Mouse (Mus musculus): ENCODE measurements around the gene Ncbp3. TPM values are rescaled to one million over a fixed set of nuclear protein-coding genes. Genes with fewer than 3 reads are reported as not detected.
"Not testable (repeated sequence)": the region's sequence is repeated elsewhere in the genome, so short reads cannot be mapped to it uniquely, and the experiment has no call there.

The Ncbp3 gene
- polyA plus RNA-seq, 1 experiment from 2014 or later: 9.1 TPM

- no peak overlapping the region for H3K4me2 ChIP-seq
- no peak overlapping the region for H3K9ac ChIP-seq (replicated peaks)
- ATAC-seq (ENCODE audit: low FRiP score): no peak
- H3K4me3 ChIP-seq (replicated peaks): no peak overlapping the region
- no peaks in the 10 kb centered on the region for H3K9me3 ChIP-seq (replicated peaks)
- 81% methylated on average over 7 of the region's 7 CpGs for WGBS
- no peaks in the 10 kb centered on the region for H3K36me3 ChIP-seq
- no peaks in the 10 kb centered on the region for H3K4me1 ChIP-seq
- H3K27ac ChIP-seq (replicated peaks): no peak overlapping the region
- H3K27me3 ChIP-seq (replicated peaks): no peaks in the 10 kb centered on the region
These were observed 45.3 kb downstream of the Ncbp3 start for GRCm38 (mm10) chr11:73092877-73093276.

DNA sequence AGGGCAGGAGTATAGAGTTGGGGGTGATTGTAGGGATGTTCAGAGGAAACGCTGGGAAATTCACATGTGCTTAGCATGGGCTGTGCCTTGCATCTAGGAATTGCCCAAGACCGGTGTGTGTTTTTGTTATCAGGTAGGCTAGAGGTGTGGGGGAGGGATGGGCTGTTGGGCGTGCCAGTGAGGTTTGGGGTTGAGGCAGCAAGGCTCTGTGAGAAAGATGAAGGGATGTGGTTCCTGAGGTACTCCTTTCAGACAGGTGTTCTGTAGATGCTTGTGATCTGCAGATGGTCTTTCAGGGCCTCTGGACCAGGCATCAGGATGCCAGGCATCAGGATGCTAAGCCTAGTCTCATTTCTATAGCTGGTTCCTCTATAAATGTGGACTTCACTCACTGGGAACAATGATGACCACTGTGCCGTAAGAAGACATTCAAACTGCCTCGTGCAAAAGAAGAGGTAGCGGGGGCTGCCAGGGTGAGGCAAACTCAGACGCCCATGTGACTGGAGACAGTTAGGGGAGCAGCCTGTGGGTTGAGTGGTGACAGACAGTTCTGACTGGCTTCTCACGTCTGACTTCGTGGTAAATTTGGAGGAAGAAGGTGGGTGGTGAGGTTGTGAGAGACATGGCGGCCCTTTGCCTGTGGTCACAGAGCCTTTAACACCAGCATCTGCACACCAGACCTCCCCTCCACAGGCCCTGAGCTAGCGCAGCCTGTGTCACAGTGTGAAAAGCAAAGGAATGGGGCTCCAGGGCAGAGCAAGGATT lies 46.8 kb downstream of the Ncbp3 start:
- Histone ChIP-seq H3K4me1 (no peaks in the 10 kb centered on the region), H3K4me2 (no peak overlapping the region), H3K4me3 (replicated peaks) (no peak overlapping the region), H3K9me3 (replicated peaks) (no peaks in the 10 kb centered on the region), H3K9ac (replicated peaks) (no peak overlapping the region), H3K27ac (replicated peaks) (no peak overlapping the region), H3K36me3 (no peaks in the 10 kb centered on the region), H3K27me3 (replicated peaks) (no peaks in the 10 kb centered on the region)
- ATAC-seq (ENCODE audit: low FRiP score): no peak
- WGBS: 82% methylated on average over 11 of the region's 11 CpGs

- Histone ChIP-seq H3K27me3 (replicated peaks) (no peaks in the 10 kb centered on the region), H3K4me1 (no peaks in the 10 kb centered on the region), H3K9ac (replicated peaks) (no peak overlapping the region), H3K27ac (replicated peaks) (no peak overlapping the region), H3K4me2 (no peak overlapping the region), H3K4me3 (replicated peaks) (no peak overlapping the region), H3K36me3 (no peaks in the 10 kb centered on the region), H3K9me3 (replicated peaks) (no peaks in the 10 kb centered on the region)
- ATAC-seq (ENCODE audit: low FRiP score): no peak
- WGBS: 64% methylated on average over 5 of the region's 5 CpGs
These were observed 51.3 kb downstream of the Ncbp3 start for GRCm38 (mm10) chr11:73098860-73099259.

DNA sequence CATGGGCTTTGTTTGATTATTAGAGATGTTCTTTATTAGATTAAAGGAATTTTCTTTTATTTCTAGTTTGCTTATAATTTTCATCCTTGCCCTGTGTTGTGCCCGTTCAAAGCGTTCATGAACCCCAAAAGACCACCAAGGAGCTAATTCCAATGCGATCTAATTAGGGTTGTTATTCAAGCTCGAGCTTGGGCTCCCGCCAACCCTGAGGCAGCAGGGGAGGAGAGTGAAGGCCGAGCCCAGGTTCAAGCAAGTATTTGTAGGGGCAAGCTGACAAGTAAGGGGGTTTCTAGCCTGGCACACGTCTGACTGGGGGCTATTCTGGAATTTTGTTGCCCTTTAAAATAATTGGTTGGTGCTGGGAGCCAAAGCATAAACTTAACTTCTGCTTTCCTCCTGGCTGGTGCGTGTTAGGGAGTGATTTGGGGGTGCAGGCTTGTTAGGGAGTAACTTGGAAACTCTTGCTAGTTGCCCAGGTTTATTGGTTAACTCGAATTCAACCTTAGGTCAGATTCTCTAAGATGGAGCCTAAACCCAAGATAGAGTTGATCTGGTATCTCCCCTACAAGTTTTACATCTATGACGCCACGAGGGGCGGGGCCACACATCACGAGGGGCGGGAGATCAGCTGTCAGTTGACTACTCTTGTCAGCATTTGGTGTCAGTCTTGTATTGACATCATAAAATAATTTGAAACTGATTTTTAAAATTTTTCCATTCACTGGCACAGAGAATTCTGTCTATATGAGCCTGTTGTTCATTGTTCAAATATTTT lies 52.6 kb downstream of the Ncbp3 start:
- H3K9me3 ChIP-seq (replicated peaks): no peaks in the 10 kb centered on the region
- no peaks in the 10 kb centered on the region for H3K27me3 ChIP-seq (replicated peaks)
- no peaks in the 10 kb centered on the region for H3K4me1 ChIP-seq
- H3K9ac ChIP-seq (replicated peaks): no peak overlapping the region
- H3K4me3 ChIP-seq (replicated peaks): no peak overlapping the region
- no peaks in the 10 kb centered on the region for H3K36me3 ChIP-seq
- no peak overlapping the region for H3K27ac ChIP-seq (replicated peaks)
- WGBS: 62% methylated on average over 14 of the region's 14 CpGs
- no peak for ATAC-seq (ENCODE audit: low FRiP score)
- no peak overlapping the region for H3K4me2 ChIP-seq

GRCm38 (mm10) chr11:73101308-73101707 lies 53.7 kb downstream of the Ncbp3 start:
- Histone ChIP-seq H3K27ac (replicated peaks) (no peak overlapping the region), H3K9ac (replicated peaks) (no peak overlapping the region), H3K4me2 (no peak overlapping the region), H3K27me3 (replicated peaks) (no peaks in the 10 kb centered on the region), H3K9me3 (replicated peaks) (no peaks in the 10 kb centered on the region), H3K4me1 (no peaks in the 10 kb centered on the region), H3K36me3 (no peaks in the 10 kb centered on the region), H3K4me3 (replicated peaks) (no peak overlapping the region)
- 88% methylated on average over 4 of the region's 4 CpGs for WGBS
- no peak for ATAC-seq (ENCODE audit: low FRiP score)

DNA sequence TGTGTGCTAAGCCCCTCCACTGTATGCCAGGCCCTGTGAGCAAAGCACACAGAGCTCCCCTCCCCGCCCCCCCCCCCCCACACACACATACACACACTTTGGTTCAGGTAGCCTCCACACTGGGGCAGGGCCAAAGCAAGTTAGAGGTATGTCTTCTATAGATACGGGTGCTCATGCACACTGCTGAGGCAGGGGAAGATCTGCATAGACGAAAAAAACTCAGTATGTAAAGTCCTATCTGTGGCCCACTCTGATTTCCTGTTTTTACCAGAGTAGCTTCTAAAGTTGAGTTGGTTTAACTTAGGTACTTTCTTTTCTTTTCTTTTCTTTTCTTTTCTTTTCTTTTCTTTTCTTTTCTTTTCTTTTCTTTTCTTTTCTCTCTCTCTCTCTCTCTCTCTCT lies 57.7 kb downstream of the Ncbp3 start:
- Histone ChIP-seq H3K4me3 (replicated peaks) (no peak overlapping the region), H3K4me2 (no peak overlapping the region), H3K4me1 (no peaks in the 10 kb centered on the region), H3K27ac (replicated peaks) (no peak overlapping the region), H3K36me3 (no peaks in the 10 kb centered on the region), H3K9me3 (replicated peaks) (no peaks in the 10 kb centered on the region), H3K9ac (replicated peaks) (no peak overlapping the region), H3K27me3 (replicated peaks) (no peaks in the 10 kb centered on the region)
- WGBS: 65% methylated on average over 3 of the region's 3 CpGs
- ATAC-seq (ENCODE audit: low FRiP score): no peak

GRCm38 (mm10) chr11:73107358-73107757 lies 59.8 kb downstream of the Ncbp3 start:
- not testable (repeated sequence) for H3K9me3 ChIP-seq (replicated peaks); ATAC-seq (ENCODE audit: low FRiP score); H3K4me3 ChIP-seq (replicated peaks); H3K4me2 ChIP-seq; H3K27me3 ChIP-seq (replicated peaks); H3K9ac ChIP-seq (replicated peaks); H3K27ac ChIP-seq (replicated peaks); H3K4me1 ChIP-seq; H3K36me3 ChIP-seq
- 39% methylated on average over 3 of the region's 3 CpGs for WGBS

GRCm38 (mm10) chr11:73108195-73108897 lies 60.8 kb downstream of the Ncbp3 start:
- H3K36me3 ChIP-seq: no peaks in the 10 kb centered on the region
- H3K4me2 ChIP-seq: no peak overlapping the region
- ATAC-seq (ENCODE audit: low FRiP score): no peak
- H3K27ac ChIP-seq (replicated peaks): no peak overlapping the region
- H3K4me3 ChIP-seq (replicated peaks): no peak overlapping the region
- 70% methylated on average over 5 of the region's 5 CpGs for WGBS
- no peaks in the 10 kb centered on the region for H3K27me3 ChIP-seq (replicated peaks)
- H3K9ac ChIP-seq (replicated peaks): no peak overlapping the region
- H3K9me3 ChIP-seq (replicated peaks): no peaks in the 10 kb centered on the region
- H3K4me1 ChIP-seq: no peaks in the 10 kb centered on the region

DNA sequence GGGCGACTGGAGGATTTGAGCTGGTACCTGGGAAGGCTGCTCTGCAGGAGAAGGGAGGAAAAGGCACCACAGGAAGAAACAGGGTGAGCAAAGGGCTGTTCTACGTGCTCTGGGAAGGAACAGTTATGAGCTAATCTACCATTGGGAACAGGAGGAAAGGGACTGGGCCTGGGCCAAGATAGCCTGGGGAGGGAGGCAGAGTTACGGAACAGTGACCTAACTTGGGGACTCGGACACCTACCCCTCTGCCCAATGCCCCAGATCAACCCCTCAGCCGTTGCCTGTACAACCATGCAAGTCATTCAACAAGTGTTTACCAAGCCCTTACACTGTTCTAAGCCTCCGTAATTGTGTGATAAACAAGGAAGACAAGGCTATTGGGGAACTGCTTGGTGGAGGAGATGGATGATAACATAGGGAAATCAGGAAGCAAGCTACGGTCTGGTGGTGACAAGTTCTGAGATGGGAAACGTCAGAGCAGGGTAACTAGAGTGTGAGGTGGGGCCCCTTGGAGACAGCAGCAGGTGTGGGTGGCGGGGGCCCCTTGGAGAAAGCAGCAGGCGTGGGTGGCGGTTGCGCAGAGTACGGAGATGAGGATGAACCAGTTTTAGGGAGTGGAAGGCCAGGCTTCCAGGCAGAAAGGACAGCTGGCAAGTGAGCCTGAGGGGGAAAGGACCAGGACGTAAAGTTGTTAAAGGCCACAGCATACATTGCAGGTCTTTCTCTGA lies 61.5 kb downstream of the Ncbp3 start:
- no peak overlapping the region for H3K27ac ChIP-seq (replicated peaks)
- H3K9ac ChIP-seq (replicated peaks): no peak overlapping the region
- no peaks in the 10 kb centered on the region for H3K36me3 ChIP-seq
- H3K4me3 ChIP-seq (replicated peaks): no peak overlapping the region
- no peaks in the 10 kb centered on the region for H3K27me3 ChIP-seq (replicated peaks)
- no peak for ATAC-seq (ENCODE audit: low FRiP score)
- H3K9me3 ChIP-seq (replicated peaks): no peaks in the 10 kb centered on the region
- no peak overlapping the region for H3K4me2 ChIP-seq
- WGBS: 83% methylated on average over 14 of the region's 14 CpGs
- H3K4me1 ChIP-seq: no peaks in the 10 kb centered on the region

- no peaks in the 10 kb centered on the region for H3K27me3 ChIP-seq (replicated peaks)
- no peaks in the 10 kb centered on the region for H3K4me1 ChIP-seq
- ATAC-seq (ENCODE audit: low FRiP score): no peak
- H3K9ac ChIP-seq (replicated peaks): no peak overlapping the region
- 85% methylated on average over 3 of the region's 3 CpGs for WGBS
- no peak overlapping the region for H3K4me3 ChIP-seq (replicated peaks)
- no peak overlapping the region for H3K27ac ChIP-seq (replicated peaks)
- H3K36me3 ChIP-seq: no peaks in the 10 kb centered on the region
- H3K9me3 ChIP-seq (replicated peaks): no peaks in the 10 kb centered on the region
- H3K4me2 ChIP-seq: no peak overlapping the region
These were observed 62.4 kb downstream of the Ncbp3 start for GRCm38 (mm10) chr11:73109941-73110340.

DNA sequence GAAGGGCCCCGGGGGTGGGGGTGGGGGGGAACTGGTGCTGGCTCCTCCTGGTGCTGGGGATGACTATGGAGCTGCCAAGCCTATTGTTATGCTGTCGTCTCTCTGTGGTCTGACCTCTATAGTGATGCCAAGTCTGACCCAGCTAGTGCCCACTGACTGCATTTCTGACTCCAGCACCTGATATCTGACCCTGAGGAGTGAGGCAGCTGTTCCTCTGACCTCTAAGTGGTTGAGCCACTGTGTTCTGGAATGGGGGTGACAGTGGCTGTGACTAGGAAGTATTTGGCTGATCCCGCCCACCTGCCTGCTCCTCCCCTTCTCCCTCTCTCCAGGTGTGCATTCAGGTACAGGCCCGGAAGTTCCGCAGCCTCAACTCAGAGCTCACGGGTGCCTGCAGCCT lies 63.8 kb downstream of the Ncbp3 start:
- Histone ChIP-seq H3K4me2 (no peak overlapping the region), H3K4me1 (no peaks in the 10 kb centered on the region), H3K27me3 (replicated peaks) (no peaks in the 10 kb centered on the region), H3K4me3 (replicated peaks) (no peak overlapping the region), H3K9me3 (replicated peaks) (no peaks in the 10 kb centered on the region), H3K27ac (replicated peaks) (no peak overlapping the region), H3K36me3 (no peaks in the 10 kb centered on the region), H3K9ac (replicated peaks) (no peak overlapping the region)
- no peak for ATAC-seq (ENCODE audit: low FRiP score)
- 74% methylated on average over 6 of the region's 6 CpGs for WGBS
